Mouse (Mus musculus) lung, embryonic 14.5 days (tissue): ENCODE data around the gene 4930579F01Rik. TPM values are rescaled to one million over a fixed set of nuclear protein-coding genes. Genes with fewer than 3 reads are reported as not detected.
A peak's percentile ranks its signal among the peaks of the same experiment; 100 is the strongest.

ENCODE experiments used
- ATAC-seq: fragments of 200-750 bp; cut with Nextera tagmentation; 2 replicates; pipeline ENCODE4 v1.8.0; 2017; ENCODE audit warnings: mild to moderate bottlenecking, moderate TSS enrichment, moderate library complexity; ENCODE audit not compliant: insufficient read depth
- DNase-seq: peaks from one replicate; pipeline ENCODE4 v3.0.0-alpha.2; 2015
- H3K27ac ChIP-seq: fragments of 300-500 bp; sonication (generic); 2 replicates; pipeline ENCODE4 v1.5.1; 2014; ENCODE audit warnings: low read depth, mild to moderate bottlenecking, moderate library complexity
- H3K27me3 ChIP-seq: fragments of 300-500 bp; sonication (generic); 2 replicates; pipeline ENCODE4 v1.6.1; 2014; ENCODE audit warnings: low read length, control low read depth; ENCODE audit not compliant: insufficient read depth
- H3K36me3 ChIP-seq: fragments of 300-500 bp; sonication (generic); 2 replicates; pipeline ENCODE4 v1.6.1; 2014; ENCODE audit warnings: control low read depth; ENCODE audit not compliant: insufficient read depth
- H3K4me1 ChIP-seq: fragments of 300-500 bp; sonication (generic); 2 replicates; pipeline ENCODE4 v1.6.1; 2014; ENCODE audit warnings: antibody characterized with exemption, control low read depth; ENCODE audit not compliant: insufficient read depth
- H3K4me2 ChIP-seq: fragments of 300-500 bp; sonication (generic); 2 replicates; pipeline ENCODE4 v1.6.1; 2014; ENCODE audit warnings: mild to moderate bottlenecking
- H3K4me3 ChIP-seq: fragments of 300-500 bp; sonication (generic); 2 replicates; pipeline ENCODE4 v1.5.1; 2014; ENCODE audit warnings: low read depth, low read length
- H3K9ac ChIP-seq: fragments of 300-500 bp; sonication (generic); 2 replicates; pipeline ENCODE4 v1.6.1; 2014
- H3K9me3 ChIP-seq: fragments of 300-500 bp; sonication (generic); 2 replicates; pipeline ENCODE4 v1.6.1; 2016; ENCODE audit warnings: low read depth, low read length, control low read depth
- CTCF ChIP-seq: IDR thresholded peaks from 2 replicates; pipeline ENCODE4 v1.5.1; 2016; ENCODE audit warnings: antibody characterized with exemption, low read depth
- WGBS: fragments of 180-500 bp; shearing (Covaris S2); extraction: QIAGEN DNeasy Blood & Tissue Kit; methylation state at CpG from one replicate; pipeline ENCODE4 v1.1.7; 2014; 5-methylcytosine and 5-hydroxymethylcytosine counted together
- polyA plus RNA-seq: library from polyadenylated mRNA; unstranded; fragments of >200 nt; fragmentation: Nextera tagmentation; extraction: Ambion mirVana; gene quantifications from 2 replicates; pipeline ENCODE4 v1.2.1, GENCODE M21; 2014

4930579F01Rik gene
- polyA plus RNA-seq, 1 experiment from 2014 or later, result 0.37 TPM

- Histone ChIP-seq H3K9me3 (no peaks in the 10 kb centered on the region), H3K36me3 (no peaks in the 10 kb centered on the region), H3K4me2 (no peak overlapping the region), H3K27me3 (no peaks in the 10 kb centered on the region), H3K9ac (no peak overlapping the region), H3K4me3 (no peak overlapping the region), H3K27ac (no peak overlapping the region), H3K4me1 (peaks cover 7% of the 10 kb centered on the region)
- WGBS, result 77% methylated on average over 8 of the region's 8 CpGs
- no peak for TF ChIP-seq CTCF
- DNase-seq, result no peak
- ATAC-seq, result no peak
These were observed 22.5 kb upstream of the 4930579F01Rik start for GRCm38 (mm10) chr3:138216091-138216490.

- 43% methylated on average over 11 of the region's 11 CpGs for WGBS
- Histone ChIP-seq H3K4me2 (no peak overlapping the region), H3K9ac (no peak overlapping the region), H3K27me3 (no peaks in the 10 kb centered on the region), H3K4me1 (peaks cover 7% of the 10 kb centered on the region), H3K9me3 (no peaks in the 10 kb centered on the region), H3K36me3 (no peaks in the 10 kb centered on the region), H3K27ac (no peak overlapping the region; the same call in 1 of the 2 replicates), H3K4me3 (no peak overlapping the region)
- TF ChIP-seq CTCF, result no peak
- peak; percentile 52 for DNase-seq
- peak; percentile 49; the same call in 1 of the 2 replicates for ATAC-seq
These were observed 21.9 kb upstream of the 4930579F01Rik start for GRCm38 (mm10) chr3:138215395-138215989.

DNA sequence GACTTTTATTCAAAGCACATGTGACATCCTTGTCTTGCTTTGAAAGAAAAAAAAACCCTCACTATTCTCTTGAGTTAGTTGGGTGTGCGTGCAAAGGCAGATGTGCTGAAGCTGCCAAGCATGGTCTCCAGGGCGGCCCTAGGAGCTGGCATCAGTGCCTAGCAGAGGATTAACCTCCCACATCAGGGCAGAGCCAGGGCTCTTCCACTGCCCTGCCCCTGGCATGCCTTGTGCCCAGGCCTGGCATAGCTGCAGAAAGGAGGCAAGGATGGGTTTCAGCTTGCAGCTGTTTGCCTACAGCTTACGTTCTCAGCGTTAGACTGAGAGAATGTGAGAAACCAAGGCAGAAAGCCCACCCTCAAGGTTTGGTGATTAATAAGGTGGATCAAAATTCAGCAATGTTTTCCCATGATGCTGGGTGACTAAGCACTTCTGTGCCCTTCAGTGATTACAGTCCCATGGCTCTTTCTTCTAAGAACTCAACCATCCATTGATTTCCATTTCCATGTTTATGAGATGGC, 18.9 kb upstream of the 4930579F01Rik start:
- no peak overlapping the region for H3K27ac ChIP-seq
- no peak for DNase-seq
- no peak for ATAC-seq
- TF ChIP-seq CTCF, result no peak
- H3K36me3 ChIP-seq, result no peaks in the 10 kb centered on the region
- H3K9me3 ChIP-seq, result no peaks in the 10 kb centered on the region
- no peak overlapping the region for H3K4me3 ChIP-seq
- no peak overlapping the region for H3K9ac ChIP-seq
- H3K27me3 ChIP-seq, result no peaks in the 10 kb centered on the region
- H3K4me2 ChIP-seq, result no peak overlapping the region
- H3K4me1 ChIP-seq, result peaks cover 7% of the 10 kb centered on the region
- 88% methylated on average over 4 of the region's 4 CpGs for WGBS

DNA sequence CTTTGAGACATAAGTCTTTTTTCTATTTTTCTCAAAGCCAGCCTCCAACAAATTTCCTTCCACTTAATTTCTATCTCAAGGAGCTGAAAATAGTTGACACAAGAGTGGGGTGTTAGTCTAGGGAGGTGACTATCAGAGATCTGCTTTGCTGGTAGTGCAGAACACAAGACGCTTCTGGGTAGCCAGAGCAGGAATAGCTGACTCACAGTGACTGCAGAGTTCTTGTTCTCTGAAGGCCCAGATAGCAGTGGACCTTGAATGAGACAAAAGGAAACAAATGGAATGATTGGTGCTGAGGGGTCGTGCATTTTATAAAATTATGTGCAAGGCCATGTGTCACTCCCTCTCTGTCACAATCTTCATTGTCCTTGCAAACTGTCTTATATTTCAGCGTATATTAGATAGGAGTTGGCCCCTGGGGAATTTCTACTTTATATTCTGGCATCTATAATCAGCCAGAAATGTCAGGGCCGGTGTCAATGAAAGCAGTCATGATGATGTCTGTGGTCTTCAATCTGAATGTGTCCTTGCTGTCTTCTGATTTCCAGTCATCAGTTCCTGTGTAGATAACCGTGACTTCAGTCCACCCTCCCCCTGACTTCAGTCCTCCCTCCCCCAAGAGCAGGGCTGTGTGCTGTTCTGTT, 16.9 kb upstream of the 4930579F01Rik start:
- ATAC-seq, result no peak
- DNase-seq, result no peak

DNA sequence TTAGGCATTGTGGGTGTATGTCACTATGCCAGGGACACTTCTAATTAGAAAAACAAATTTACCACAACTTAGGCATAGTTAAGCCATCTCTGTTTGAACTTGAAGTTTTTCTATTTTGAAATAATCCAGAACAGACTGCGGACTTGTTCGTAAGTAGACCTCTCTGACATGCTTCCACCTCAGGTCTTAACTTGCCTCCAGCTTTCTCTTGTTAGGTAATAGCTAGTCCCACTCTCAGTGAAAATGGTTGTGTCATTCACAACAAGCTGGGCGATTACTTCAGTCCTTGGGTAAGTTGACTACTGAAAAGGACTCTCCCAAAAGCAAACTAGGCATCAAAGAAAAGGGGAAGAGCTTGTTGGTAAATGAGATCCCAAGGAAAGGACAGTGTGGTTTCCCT, 15.2 kb upstream of the 4930579F01Rik start:
- Histone ChIP-seq H3K27me3 (no peaks in the 10 kb centered on the region), H3K9me3 (no peaks in the 10 kb centered on the region; the same call in 1 of the 2 replicates), H3K4me1 (no peaks in the 10 kb centered on the region), H3K9ac (no peak overlapping the region), H3K36me3 (no peaks in the 10 kb centered on the region), H3K4me3 (no peak overlapping the region), H3K27ac (no peak overlapping the region), H3K4me2 (no peak overlapping the region)
- ATAC-seq (no peak), DNase-seq (no peak)
- no peak for TF ChIP-seq CTCF
- WGBS, result 86% methylated on average over 3 of the region's 3 CpGs

More for the DNA sequence above, 16.9 kb upstream of the 4930579F01Rik start:
- TF ChIP-seq CTCF, result no peak
- Histone ChIP-seq H3K4me1 (peaks cover 4% of the 10 kb centered on the region), H3K27me3 (no peaks in the 10 kb centered on the region), H3K4me2 (no peak overlapping the region), H3K27ac (no peak overlapping the region), H3K9me3 (no peaks in the 10 kb centered on the region; the same call in 1 of the 2 replicates), H3K4me3 (no peak overlapping the region), H3K36me3 (no peaks in the 10 kb centered on the region), H3K9ac (no peak overlapping the region)
- 68% methylated on average over 5 of the region's 5 CpGs for WGBS

- Histone ChIP-seq H3K9me3 (no peaks in the 10 kb centered on the region), H3K27me3 (no peaks in the 10 kb centered on the region), H3K4me2 (no peak overlapping the region; the same call in 1 of the 2 replicates), H3K27ac (no peak overlapping the region), H3K4me1 (no peaks in the 10 kb centered on the region), H3K9ac (no peak overlapping the region), H3K4me3 (no peak overlapping the region), H3K36me3 (no peaks in the 10 kb centered on the region)
- TF ChIP-seq CTCF, result no peak
- DNase-seq (peak; percentile 25), ATAC-seq (peak; percentile 44; the same call in 1 of the 2 replicates)
- 75% methylated on average over 7 of the region's 7 CpGs for WGBS
These were observed 5.1 kb upstream of the 4930579F01Rik start for GRCm38 (mm10) chr3:138198722-138199068.

- H3K27me3 ChIP-seq, result no peaks in the 10 kb centered on the region
- peak; percentile 99 for DNase-seq
- peak; percentile 93 for ATAC-seq
- peak overlapping the region; percentile 8; the same call in 1 of the 2 replicates for H3K4me3 ChIP-seq
- H3K9me3 ChIP-seq, result no peaks in the 10 kb centered on the region
- H3K36me3 ChIP-seq, result no peaks in the 10 kb centered on the region
- peak overlapping the region; percentile 20; the same call in 1 of the 2 replicates for H3K9ac ChIP-seq
- WGBS, result 23% methylated on average over 20 of the region's 20 CpGs
- no peaks in the 10 kb centered on the region for H3K4me1 ChIP-seq
- H3K27ac ChIP-seq, result no peak overlapping the region
- peak overlapping the region; percentile 49 for H3K4me2 ChIP-seq
- TF ChIP-seq CTCF, result peak; percentile 97
These were observed 4.5 kb upstream of the 4930579F01Rik start for GRCm38 (mm10) chr3:138197973-138198721.
